Mouse (Mus musculus) kidney, adult 2 months (tissue): ENCODE results near the gene Soga1. TPM values are rescaled to one million over a fixed set of nuclear protein-coding genes. Genes with fewer than 3 reads are reported as not detected.
A peak's percentile ranks its signal among the peaks of the same experiment; 100 is the strongest.

Experiments
- DNase-seq: peaks from one replicate; pipeline ENCODE4 v3.0.0; 2021
- H3K27ac ChIP-seq: fragments of 200-500 bp; 2 replicates; pipeline ENCODE4 v1.5.1; 2012; ENCODE audit warnings: low read depth, low read length, control low read depth, inconsistent platforms; ENCODE audit not compliant: insufficient read depth
- H3K27me3 ChIP-seq: fragments of 200-500 bp; replicated peaks from 2 replicates; pipeline ENCODE4 v1.6.1; 2012; ENCODE audit warnings: mild to moderate bottlenecking, moderate library complexity, low read length, inconsistent platforms; ENCODE audit not compliant: control insufficient read depth, insufficient read depth
- H3K36me3 ChIP-seq: fragments of 200-500 bp; 2 replicates; pipeline ENCODE4 v1.6.1; 2012; ENCODE audit warnings: mild to moderate bottlenecking, moderate library complexity, low read length, inconsistent platforms; ENCODE audit not compliant: control insufficient read depth, insufficient read depth
- H3K4me1 ChIP-seq: fragments of 200-500 bp; 2 replicates; pipeline ENCODE4 v1.6.1; 2011; ENCODE audit warnings: low read length; ENCODE audit not compliant: control insufficient read depth, insufficient read depth
- H3K4me3 ChIP-seq: fragments of 200-500 bp; 2 replicates; pipeline ENCODE4 v1.5.1; 2011; ENCODE audit warnings: mild to moderate bottlenecking, low read depth, low read length, control low read depth; ENCODE audit not compliant: insufficient read depth
- CTCF ChIP-seq: fragments of 200-500 bp; conservative IDR thresholded peaks from 2 replicates; pipeline ENCODE4 v1.5.1; 2011; ENCODE audit warnings: low read depth, mild to moderate bottlenecking, control low read depth, low read length, moderate library complexity, mixed read lengths; ENCODE audit not compliant: insufficient read depth, insufficient read length
- POLR2A ChIP-seq: fragments of 200-500 bp; IDR thresholded peaks from one replicate; pipeline ENCODE4 v1.6.1; 2011; ENCODE audit warnings: low read depth, low read length, control low read depth
- WGBS: fragments of 180-500 bp; shearing (Covaris S2); methylation state at CpG from one replicate; pipeline ENCODE4 v1.1.7; 2018; 5-methylcytosine and 5-hydroxymethylcytosine counted together
- polyA plus RNA-seq: library from polyadenylated mRNA; depleted of rRNA; stranded (reverse); fragments of >200 nt; gene quantifications from 2 replicates; pipeline ENCODE4 v1.2.3, GENCODE M21; 2012

Gene Soga1
- polyA plus RNA-seq, 1 experiment, result 5.4 TPM

DNA sequence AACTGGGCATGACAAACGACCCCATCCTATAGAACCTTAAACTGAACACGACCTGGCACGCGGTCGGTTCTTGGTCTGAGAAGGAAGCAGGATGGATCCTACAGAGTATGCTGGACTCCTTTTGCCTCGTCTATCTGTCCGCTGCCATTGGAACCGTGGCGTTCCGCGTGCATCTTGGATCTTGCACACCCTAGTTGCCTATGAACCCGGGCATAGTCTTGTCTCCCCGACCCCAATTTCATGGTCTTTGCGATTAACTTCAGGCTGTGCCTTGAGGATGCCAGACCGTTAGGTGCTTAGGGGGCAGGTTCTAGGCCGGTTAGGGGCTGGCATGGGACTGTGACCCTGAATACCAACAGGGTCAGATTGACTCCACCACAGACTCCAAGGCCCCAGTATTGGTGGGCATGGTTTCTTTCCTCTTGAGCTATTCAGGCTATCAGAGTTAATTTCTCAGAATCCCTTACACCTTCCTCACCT, 687 bp upstream of the Soga1 start:
- no peak for DNase-seq
- peaks cover 3% of the 10 kb centered on the region; the same call in 1 of the 2 replicates for H3K4me1 ChIP-seq
- no peaks in the 10 kb centered on the region for H3K27me3 ChIP-seq
- H3K27ac ChIP-seq, result no peak overlapping the region
- no peaks in the 10 kb centered on the region for H3K36me3 ChIP-seq
- TF ChIP-seq CTCF, result no peak
- no peak for TF ChIP-seq POLR2A
- WGBS, result 20% methylated on average over 16 of the region's 16 CpGs
- peak overlapping the region; percentile 65; the same call in 1 of the 2 replicates for H3K4me3 ChIP-seq

- peaks cover 6% of the 10 kb centered on the region; the same call in 1 of the 2 replicates for H3K4me1 ChIP-seq
- H3K4me3 ChIP-seq, result peak overlapping the region; percentile 65
- H3K27ac ChIP-seq, result peak overlapping the region; percentile 60
- no peaks in the 10 kb centered on the region for H3K27me3 ChIP-seq
- H3K36me3 ChIP-seq, result no peaks in the 10 kb centered on the region
- under 1% methylated on average over 79 of the region's 79 CpGs for WGBS
- no peak for TF ChIP-seq CTCF
- no peak for TF ChIP-seq POLR2A
- DNase-seq, result peak; percentile 37
Measured at GRCm38 (mm10) chr2:157078059-157078792, 828 bp downstream of the Soga1 start.

GRCm38 (mm10) chr2:157077641-157078058, 1.4 kb downstream of the Soga1 start:
- Histone ChIP-seq H3K27me3 (no peaks in the 10 kb centered on the region), H3K36me3 (no peaks in the 10 kb centered on the region), H3K4me3 (peak overlapping the region; percentile 65), H3K27ac (peak overlapping the region; percentile 61), H3K4me1 (peaks cover 6% of the 10 kb centered on the region; the same call in 1 of the 2 replicates)
- 11% methylated on average over 15 of the region's 15 CpGs for WGBS
- TF ChIP-seq POLR2A, result no peak
- TF ChIP-seq CTCF, result no peak
- peak; percentile 95 for DNase-seq

GRCm38 (mm10) chr2:157077160-157077559, 1.9 kb downstream of the Soga1 start:
- TF ChIP-seq POLR2A (no peak), CTCF (no peak)
- Histone ChIP-seq H3K4me1 (peaks cover 6% of the 10 kb centered on the region; the same call in 1 of the 2 replicates), H3K36me3 (no peaks in the 10 kb centered on the region), H3K27ac (peak overlapping the region; percentile 61), H3K4me3 (peak overlapping the region; percentile 65), H3K27me3 (no peaks in the 10 kb centered on the region)
- 30% methylated on average over 5 of the region's 5 CpGs for WGBS
- DNase-seq, result peak; percentile 48

DNA sequence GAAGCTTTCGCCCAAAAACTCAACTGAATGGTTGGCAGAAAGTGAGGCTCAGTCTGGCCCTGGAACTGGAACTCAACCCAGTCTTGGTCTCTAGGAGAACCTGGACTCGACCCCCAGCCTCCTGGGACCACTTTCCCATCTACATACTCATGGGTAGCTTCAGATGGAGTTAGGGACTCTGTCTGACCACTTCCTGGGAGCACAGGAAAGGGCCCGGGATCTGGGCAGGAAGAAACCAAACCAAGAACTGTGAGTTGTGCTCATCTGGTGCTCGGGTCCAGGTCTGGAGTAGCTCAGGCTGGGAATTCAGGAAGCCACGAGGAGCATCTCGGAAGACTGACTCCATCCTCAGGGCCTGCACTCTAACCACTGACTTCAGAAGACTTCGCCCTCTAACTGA, 2.5 kb downstream of the Soga1 start:
- no peak for DNase-seq
- peaks cover 8% of the 10 kb centered on the region for H3K4me1 ChIP-seq
- TF ChIP-seq CTCF (no peak), POLR2A (no peak)
- no peaks in the 10 kb centered on the region for H3K36me3 ChIP-seq
- 62% methylated on average over 7 of the region's 7 CpGs for WGBS
- no peak overlapping the region for H3K27ac ChIP-seq
- no peaks in the 10 kb centered on the region for H3K27me3 ChIP-seq
- no peak overlapping the region for H3K4me3 ChIP-seq

DNA sequence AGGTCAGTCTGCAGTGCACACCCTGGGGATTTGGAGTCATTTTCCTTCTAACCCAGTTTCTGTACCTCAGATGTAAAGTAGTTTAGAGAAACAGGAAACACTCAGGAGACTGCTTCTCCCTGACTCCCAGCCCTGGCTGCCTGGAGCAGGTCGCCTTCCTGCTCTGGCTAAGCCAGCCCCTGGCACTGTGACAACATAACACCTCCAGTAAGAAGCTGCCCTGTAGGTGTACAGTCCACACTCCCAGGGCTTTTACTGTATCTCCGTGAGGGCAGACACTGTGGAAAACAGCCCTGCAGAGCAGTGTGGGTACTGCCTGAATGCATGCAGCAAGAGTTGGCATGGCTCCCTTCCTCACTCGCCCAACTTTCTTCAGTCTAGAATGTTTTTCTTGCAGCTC, 3.4 kb downstream of the Soga1 start:
- H3K4me3 ChIP-seq, result no peak overlapping the region
- no peaks in the 10 kb centered on the region for H3K36me3 ChIP-seq
- TF ChIP-seq POLR2A (no peak), CTCF (no peak)
- H3K27ac ChIP-seq, result no peak overlapping the region
- peaks cover 9% of the 10 kb centered on the region for H3K4me1 ChIP-seq
- DNase-seq, result peak; percentile 75
- H3K27me3 ChIP-seq, result no peaks in the 10 kb centered on the region
- 21% methylated on average over 3 of the region's 3 CpGs for WGBS

GRCm38 (mm10) chr2:157075226-157075625, 3.8 kb downstream of the Soga1 start:
- TF ChIP-seq POLR2A, result no peak
- no peak for TF ChIP-seq CTCF
- H3K27ac ChIP-seq, result no peak overlapping the region
- no peak for DNase-seq
- H3K27me3 ChIP-seq, result no peaks in the 10 kb centered on the region
- 50% methylated on average over 3 of the region's 3 CpGs for WGBS
- H3K4me1 ChIP-seq, result peaks cover 14% of the 10 kb centered on the region
- no peaks in the 10 kb centered on the region for H3K36me3 ChIP-seq
- H3K4me3 ChIP-seq, result no peak overlapping the region
